Mouse (Mus musculus): ENCODE results near the gene App. TPM values are rescaled to one million over a fixed set of nuclear protein-coding genes. Genes with fewer than 3 reads are reported as not detected.

The App gene
- polyA plus RNA-seq, 1 experiment from 2014 or later: 44.5 TPM

DNA sequence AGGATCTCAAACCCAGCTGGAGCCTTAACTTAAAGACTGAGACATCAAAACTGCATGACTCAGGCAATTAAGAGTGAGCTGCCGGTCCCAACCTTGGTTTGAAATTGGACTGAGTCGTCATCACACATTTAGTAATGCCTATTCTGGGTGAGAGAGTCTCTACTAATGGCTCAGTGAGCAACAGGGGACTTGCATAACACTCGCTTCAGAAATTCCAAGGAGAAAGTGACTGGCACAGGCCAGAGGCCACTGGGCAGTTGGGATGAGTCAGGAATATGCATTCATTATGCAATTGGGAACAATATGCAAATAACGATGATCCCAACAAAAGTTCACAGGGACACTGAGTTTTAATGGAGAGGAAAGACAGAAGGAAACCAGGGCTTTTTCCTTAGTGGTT is 111.8 kb downstream of the App start:
- no peak overlapping the region for H3K4me2 ChIP-seq
- H3K9ac ChIP-seq (ENCODE audit: low read depth, low read length): no peak overlapping the region
- 84% methylated on average over 4 of the region's 4 CpGs for WGBS
- ATAC-seq (replicated peaks; ENCODE audit: low FRiP score) (no peak), DNase-seq (ENCODE audit: low spot score) (no peak)
- H3K9me3 ChIP-seq (ENCODE audit: control insufficient read depth, low read length): no peaks in the 10 kb centered on the region
- no peak overlapping the region for H3K27ac ChIP-seq (ENCODE audit: low read depth, low read length)
- no peaks in the 10 kb centered on the region for H3K36me3 ChIP-seq (ENCODE audit: control insufficient read depth, insufficient read depth, low read length)
- no peaks in the 10 kb centered on the region for H3K27me3 ChIP-seq (replicated peaks; ENCODE audit: control insufficient read depth, insufficient read depth, low read length)
- no peak overlapping the region for H3K4me3 ChIP-seq (ENCODE audit: low read depth, low read length)
- H3K4me1 ChIP-seq (replicated peaks; ENCODE audit: control insufficient read depth, insufficient read depth, low read length): no peaks in the 10 kb centered on the region

DNA sequence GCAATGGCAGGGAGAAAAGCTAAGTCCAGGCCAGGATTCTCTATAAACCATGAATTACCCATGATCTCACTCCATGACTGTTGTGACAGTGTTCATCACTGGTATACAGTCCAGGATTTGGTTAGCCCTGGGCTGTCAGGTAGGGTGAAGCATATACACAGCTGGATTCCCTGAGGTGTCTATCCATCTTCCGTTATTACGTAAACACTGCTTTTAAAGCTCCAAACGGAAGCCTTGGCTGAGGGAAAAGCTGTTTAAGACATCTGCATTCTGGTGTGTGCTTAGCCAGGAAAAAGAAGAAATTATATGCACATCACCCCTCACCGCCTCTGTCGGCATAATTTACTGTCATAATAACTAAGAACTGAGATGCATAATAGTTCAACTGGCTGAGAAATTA is 115.4 kb downstream of the App start:
- WGBS: 86% methylated on average over 5 of the region's 5 CpGs
- Histone ChIP-seq H3K36me3 (ENCODE audit: control insufficient read depth, insufficient read depth, low read length) (peaks cover 2% of the 10 kb centered on the region; the same call in 1 of the 2 replicates), H3K27ac (ENCODE audit: low read depth, low read length) (no peak overlapping the region), H3K9ac (ENCODE audit: low read depth, low read length) (no peak overlapping the region), H3K4me1 (replicated peaks; ENCODE audit: control insufficient read depth, insufficient read depth, low read length) (no peaks in the 10 kb centered on the region), H3K4me2 (no peak overlapping the region), H3K9me3 (ENCODE audit: control insufficient read depth, low read length) (no peaks in the 10 kb centered on the region), H3K27me3 (replicated peaks; ENCODE audit: control insufficient read depth, insufficient read depth, low read length) (no peaks in the 10 kb centered on the region), H3K4me3 (ENCODE audit: low read depth, low read length) (no peak overlapping the region)
- no peak for DNase-seq (ENCODE audit: low spot score)
- no peak for ATAC-seq (replicated peaks; ENCODE audit: low FRiP score)

DNA sequence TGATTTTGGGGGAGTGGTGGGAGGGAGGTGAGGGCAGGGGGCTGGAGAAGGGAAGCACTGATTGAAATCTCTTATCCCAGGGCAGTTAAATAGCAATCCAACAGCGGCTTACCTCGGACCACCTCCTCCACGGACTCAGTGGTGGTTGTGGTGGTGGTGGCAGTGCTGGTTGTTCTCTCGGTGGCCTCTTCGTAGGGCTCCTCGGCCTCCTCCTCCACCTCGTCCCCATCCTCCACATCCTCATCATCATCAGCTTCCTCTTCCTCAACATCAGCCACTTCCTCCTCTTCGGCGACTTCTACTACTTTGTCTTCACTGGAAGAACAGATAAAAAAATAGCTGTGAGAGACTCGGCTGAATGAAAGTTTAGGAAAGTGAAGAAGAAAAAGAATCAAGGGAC is 117.4 kb downstream of the App start:
- Histone ChIP-seq H3K27me3 (replicated peaks; ENCODE audit: control insufficient read depth, insufficient read depth, low read length) (no peaks in the 10 kb centered on the region), H3K4me1 (replicated peaks; ENCODE audit: control insufficient read depth, insufficient read depth, low read length) (no peaks in the 10 kb centered on the region), H3K4me2 (no peak overlapping the region), H3K4me3 (ENCODE audit: low read depth, low read length) (no peak overlapping the region), H3K9me3 (ENCODE audit: control insufficient read depth, low read length) (no peaks in the 10 kb centered on the region), H3K9ac (ENCODE audit: low read depth, low read length) (no peak overlapping the region), H3K27ac (ENCODE audit: low read depth, low read length) (no peak overlapping the region), H3K36me3 (ENCODE audit: control insufficient read depth, insufficient read depth, low read length) (peaks cover 2% of the 10 kb centered on the region; the same call in 1 of the 2 replicates)
- WGBS: 70% methylated on average over 10 of the region's 10 CpGs
- ATAC-seq (replicated peaks; ENCODE audit: low FRiP score) (no peak), DNase-seq (ENCODE audit: low spot score) (no peak)

DNA sequence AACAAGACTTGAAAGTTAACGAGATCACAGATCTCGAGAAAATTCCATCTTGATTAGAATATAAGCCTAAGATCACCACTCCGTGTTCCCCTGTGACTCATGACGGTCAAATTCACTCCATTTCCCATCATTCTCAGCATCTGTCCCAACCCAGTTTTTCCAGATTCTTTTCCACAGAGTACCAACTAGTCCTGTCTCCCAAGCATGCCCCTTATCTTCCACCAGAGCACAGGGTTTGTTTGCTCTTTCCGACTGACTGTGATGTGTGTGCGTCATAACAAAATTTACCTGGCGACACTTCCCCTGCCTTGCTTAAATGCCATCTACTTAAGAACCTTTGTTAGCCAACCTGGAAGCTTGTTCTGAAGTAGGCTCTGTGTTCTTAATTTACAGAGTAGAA is 119.6 kb downstream of the App start:
- Histone ChIP-seq H3K9ac (ENCODE audit: low read depth, low read length) (no peak overlapping the region), H3K27ac (ENCODE audit: low read depth, low read length) (no peak overlapping the region), H3K27me3 (replicated peaks; ENCODE audit: control insufficient read depth, insufficient read depth, low read length) (no peaks in the 10 kb centered on the region), H3K4me2 (no peak overlapping the region), H3K9me3 (ENCODE audit: control insufficient read depth, low read length) (no peaks in the 10 kb centered on the region), H3K4me3 (ENCODE audit: low read depth, low read length) (no peak overlapping the region), H3K4me1 (replicated peaks; ENCODE audit: control insufficient read depth, insufficient read depth, low read length) (no peaks in the 10 kb centered on the region), H3K36me3 (ENCODE audit: control insufficient read depth, insufficient read depth, low read length) (peaks cover 2% of the 10 kb centered on the region; the same call in 1 of the 2 replicates)
- ATAC-seq (replicated peaks; ENCODE audit: low FRiP score): no peak
- DNase-seq (ENCODE audit: low spot score): no peak
- 75% methylated on average over 7 of the region's 7 CpGs for WGBS

DNA sequence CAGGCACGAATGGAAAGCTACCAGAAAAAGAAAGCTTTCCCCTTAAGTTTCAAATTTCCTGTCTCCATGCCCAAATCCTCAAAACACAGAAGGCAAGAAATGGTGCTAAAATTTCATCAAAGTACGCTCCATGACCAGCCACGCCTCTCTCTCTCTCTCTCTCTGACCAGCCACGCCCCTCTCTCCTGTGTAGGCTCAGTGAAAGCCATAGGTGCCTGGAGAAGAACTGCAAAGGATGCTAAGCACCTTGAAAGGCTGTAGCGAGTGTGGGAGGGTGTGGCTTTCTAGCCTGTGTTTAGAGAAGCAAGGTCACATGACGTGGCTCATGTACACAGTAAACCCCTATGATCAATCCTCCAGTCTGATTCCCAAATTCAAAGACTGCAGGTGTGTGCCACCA is 126.3 kb downstream of the App start:
- no peaks in the 10 kb centered on the region for H3K9me3 ChIP-seq (ENCODE audit: control insufficient read depth, low read length)
- DNase-seq (ENCODE audit: low spot score): no peak
- WGBS: 69% methylated on average over 6 of the region's 6 CpGs
- ATAC-seq (replicated peaks; ENCODE audit: low FRiP score): no peak
- no peak overlapping the region for H3K9ac ChIP-seq (ENCODE audit: low read depth, low read length)
- no peaks in the 10 kb centered on the region for H3K4me1 ChIP-seq (replicated peaks; ENCODE audit: control insufficient read depth, insufficient read depth, low read length)
- H3K27me3 ChIP-seq (replicated peaks; ENCODE audit: control insufficient read depth, insufficient read depth, low read length): no peaks in the 10 kb centered on the region
- H3K4me3 ChIP-seq (ENCODE audit: low read depth, low read length): no peak overlapping the region
- no peak overlapping the region for H3K27ac ChIP-seq (ENCODE audit: low read depth, low read length)
- H3K4me2 ChIP-seq: no peak overlapping the region
- no peaks in the 10 kb centered on the region for H3K36me3 ChIP-seq (ENCODE audit: control insufficient read depth, insufficient read depth, low read length)

DNA sequence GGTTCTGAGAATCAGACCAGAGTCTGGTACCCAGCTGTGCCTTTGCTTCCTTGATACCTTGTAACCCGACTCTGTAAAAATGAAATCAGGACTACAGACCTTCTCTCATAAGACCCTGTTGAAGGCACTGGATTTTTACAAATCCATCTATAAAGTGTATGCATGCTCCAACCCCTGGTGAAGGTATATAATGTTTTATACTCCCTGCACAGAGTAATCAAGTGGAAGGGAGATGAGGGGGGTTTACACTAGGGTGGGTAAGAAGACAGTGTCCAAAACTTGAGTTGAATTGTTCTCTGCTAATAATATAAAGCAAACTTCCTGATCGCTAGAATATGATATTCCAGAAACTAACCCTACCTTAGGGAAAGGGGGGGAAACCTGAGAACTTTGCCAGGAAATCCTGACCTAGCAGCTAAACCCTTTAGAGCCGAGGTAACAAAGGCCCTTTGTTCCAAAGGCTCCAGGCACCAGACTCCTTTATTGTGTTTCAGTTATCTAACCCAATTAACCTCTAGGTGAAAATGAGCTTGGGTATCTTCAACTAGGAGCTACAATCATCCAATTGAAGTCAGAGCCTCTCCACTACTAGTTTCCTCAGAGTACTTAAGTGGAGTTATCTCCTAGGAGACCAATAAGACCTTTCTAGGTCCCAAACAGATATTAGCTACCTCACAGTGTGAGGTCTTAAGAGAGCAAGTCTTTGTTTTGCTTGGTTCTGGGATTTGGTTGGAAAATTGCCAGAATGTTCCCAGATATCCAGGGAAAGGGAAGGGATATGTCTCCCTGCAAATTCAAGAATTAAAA is 132.2 kb downstream of the App start:
- Histone ChIP-seq H3K9ac (ENCODE audit: low read depth, low read length) (no peak overlapping the region), H3K4me3 (ENCODE audit: low read depth, low read length) (no peak overlapping the region), H3K4me2 (no peak overlapping the region), H3K4me1 (replicated peaks; ENCODE audit: control insufficient read depth, insufficient read depth, low read length) (no peaks in the 10 kb centered on the region), H3K36me3 (ENCODE audit: control insufficient read depth, insufficient read depth, low read length) (no peaks in the 10 kb centered on the region), H3K9me3 (ENCODE audit: control insufficient read depth, low read length) (no peaks in the 10 kb centered on the region), H3K27me3 (replicated peaks; ENCODE audit: control insufficient read depth, insufficient read depth, low read length) (no peaks in the 10 kb centered on the region), H3K27ac (ENCODE audit: low read depth, low read length) (no peak overlapping the region)
- DNase-seq (ENCODE audit: low spot score): no peak
- no peak for ATAC-seq (replicated peaks; ENCODE audit: low FRiP score)
- 66% methylated on average over 3 of the region's 3 CpGs for WGBS

DNA sequence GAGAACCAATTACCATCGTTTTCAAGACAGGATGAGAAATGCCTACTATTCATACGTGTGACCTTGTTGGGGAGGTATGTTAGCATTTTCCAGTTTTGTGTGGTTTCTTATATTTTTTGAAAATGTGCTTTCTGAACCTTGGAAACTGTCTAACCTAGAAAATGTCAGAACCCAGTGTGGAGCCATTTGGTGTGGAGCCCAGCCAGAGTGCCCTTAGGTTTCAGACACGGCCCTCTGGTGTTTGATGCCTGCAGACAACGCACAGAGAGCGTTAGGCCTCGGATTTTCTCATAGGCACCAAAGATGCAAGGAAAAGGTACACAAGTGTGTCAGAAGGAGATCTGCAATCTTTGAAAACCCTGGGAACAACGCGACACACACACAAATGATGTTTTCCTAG is 134.8 kb downstream of the App start:
- no peaks in the 10 kb centered on the region for H3K9me3 ChIP-seq (ENCODE audit: control insufficient read depth, low read length)
- H3K4me1 ChIP-seq (replicated peaks; ENCODE audit: control insufficient read depth, insufficient read depth, low read length): no peaks in the 10 kb centered on the region
- WGBS: 92% methylated on average over 8 of the region's 8 CpGs
- ATAC-seq (replicated peaks; ENCODE audit: low FRiP score) (no peak), DNase-seq (ENCODE audit: low spot score) (no peak)
- H3K27me3 ChIP-seq (replicated peaks; ENCODE audit: control insufficient read depth, insufficient read depth, low read length): no peaks in the 10 kb centered on the region
- no peak overlapping the region for H3K9ac ChIP-seq (ENCODE audit: low read depth, low read length)
- H3K4me2 ChIP-seq: no peak overlapping the region
- H3K4me3 ChIP-seq (ENCODE audit: low read depth, low read length): no peak overlapping the region
- H3K36me3 ChIP-seq (ENCODE audit: control insufficient read depth, insufficient read depth, low read length): no peaks in the 10 kb centered on the region
- no peak overlapping the region for H3K27ac ChIP-seq (ENCODE audit: low read depth, low read length)

DNA sequence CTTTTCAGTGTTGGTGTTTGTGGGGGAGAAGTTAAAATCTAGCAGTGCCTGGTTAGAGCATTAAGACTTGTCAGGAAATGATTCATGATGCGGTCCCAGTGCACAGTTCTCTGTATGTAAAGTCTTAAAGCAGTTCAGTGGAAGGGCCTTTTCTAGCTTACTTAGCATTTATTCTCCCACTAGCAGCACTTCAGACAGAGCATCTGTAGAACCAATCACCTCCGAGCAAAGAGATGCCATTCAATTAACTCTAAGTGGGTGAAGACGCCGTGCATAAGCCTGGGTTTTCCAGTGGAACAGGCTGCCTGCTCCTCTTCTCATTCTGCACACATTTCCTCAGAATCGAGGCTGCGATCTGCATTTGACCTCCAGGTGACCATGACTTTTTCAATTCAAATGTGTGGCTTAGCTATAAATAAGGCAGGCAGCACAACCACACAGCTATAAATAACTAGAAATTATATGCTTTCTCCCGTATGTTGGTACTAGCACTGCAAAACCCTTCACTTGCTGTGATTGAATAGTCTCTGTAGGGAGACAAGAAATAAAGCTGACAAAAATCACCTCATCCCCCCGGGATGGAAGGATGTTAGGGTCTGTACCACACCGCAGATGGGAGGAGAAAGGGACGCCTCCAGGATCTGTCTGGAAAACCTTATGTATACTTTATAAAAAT is 135.5 kb downstream of the App start:
- DNase-seq (ENCODE audit: low spot score) (no peak), ATAC-seq (replicated peaks; ENCODE audit: low FRiP score) (no peak)
- WGBS: 81% methylated on average over 10 of the region's 10 CpGs
- H3K4me3 ChIP-seq (ENCODE audit: low read depth, low read length): no peak overlapping the region
- H3K4me2 ChIP-seq: no peak overlapping the region
- no peaks in the 10 kb centered on the region for H3K4me1 ChIP-seq (replicated peaks; ENCODE audit: control insufficient read depth, insufficient read depth, low read length)
- no peak overlapping the region for H3K27ac ChIP-seq (ENCODE audit: low read depth, low read length)
- H3K9ac ChIP-seq (ENCODE audit: low read depth, low read length): no peak overlapping the region
- H3K9me3 ChIP-seq (ENCODE audit: control insufficient read depth, low read length): no peaks in the 10 kb centered on the region
- H3K27me3 ChIP-seq (replicated peaks; ENCODE audit: control insufficient read depth, insufficient read depth, low read length): no peaks in the 10 kb centered on the region
- H3K36me3 ChIP-seq (ENCODE audit: control insufficient read depth, insufficient read depth, low read length): no peaks in the 10 kb centered on the region

DNA sequence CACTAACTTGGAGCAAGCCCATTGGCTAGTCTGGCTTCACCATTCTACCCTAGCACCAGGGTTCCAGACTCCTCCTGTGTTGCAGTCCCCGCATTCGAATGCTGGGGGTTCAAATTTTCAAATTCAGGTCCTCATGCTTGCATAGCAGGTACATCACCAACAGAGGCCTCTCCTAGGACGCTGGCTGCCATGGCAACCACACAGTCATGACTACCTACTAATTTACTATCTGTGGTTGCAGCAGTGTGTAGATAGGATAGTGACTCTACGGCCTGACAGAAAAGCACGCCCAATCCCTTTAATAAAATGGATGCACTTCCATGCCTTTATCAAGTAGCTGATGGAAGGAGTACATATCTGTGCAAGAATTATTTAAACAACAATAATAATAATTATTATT is 137.8 kb downstream of the App start:
- no peaks in the 10 kb centered on the region for H3K9me3 ChIP-seq (ENCODE audit: control insufficient read depth, low read length)
- no peaks in the 10 kb centered on the region for H3K27me3 ChIP-seq (replicated peaks; ENCODE audit: control insufficient read depth, insufficient read depth, low read length)
- H3K36me3 ChIP-seq (ENCODE audit: control insufficient read depth, insufficient read depth, low read length): no peaks in the 10 kb centered on the region
- ATAC-seq (replicated peaks; ENCODE audit: low FRiP score) (no peak), DNase-seq (ENCODE audit: low spot score) (no peak)
- no peak overlapping the region for H3K9ac ChIP-seq (ENCODE audit: low read depth, low read length)
- H3K27ac ChIP-seq (ENCODE audit: low read depth, low read length): no peak overlapping the region
- no peaks in the 10 kb centered on the region for H3K4me1 ChIP-seq (replicated peaks; ENCODE audit: control insufficient read depth, insufficient read depth, low read length)
- WGBS: 80% methylated on average over 5 of the region's 5 CpGs
- H3K4me3 ChIP-seq (ENCODE audit: low read depth, low read length): no peak overlapping the region
- no peak overlapping the region for H3K4me2 ChIP-seq
